Mouse (Mus musculus) gastrocnemius, postnatal 14 days (tissue): ENCODE results near the gene Prkg1. TPM values are rescaled to one million over a fixed set of nuclear protein-coding genes. Genes with fewer than 3 reads are reported as not detected.

Experiments
- DNase-seq: peaks from one replicate; pipeline ENCODE4 v3.0.0; 2021; ENCODE audit warnings: mixed read lengths
- intact Hi-C: fragments of 180-260 bp; cut with DNase I; formaldehyde crosslinking; loops from one replicate; pipeline ENCODE4 v1.15.1; 2025; ENCODE audit warnings: low total_unique reads
- total RNA-seq, 2 experiments: library from RNA; stranded (reverse); gene quantifications; 2 replicates each; pipeline ENCODE4 v1.2.3; 2021

Gene Prkg1
- total RNA-seq, 2 experiments from 2014 or later = 24.4 to 24.8 TPM

DNA sequence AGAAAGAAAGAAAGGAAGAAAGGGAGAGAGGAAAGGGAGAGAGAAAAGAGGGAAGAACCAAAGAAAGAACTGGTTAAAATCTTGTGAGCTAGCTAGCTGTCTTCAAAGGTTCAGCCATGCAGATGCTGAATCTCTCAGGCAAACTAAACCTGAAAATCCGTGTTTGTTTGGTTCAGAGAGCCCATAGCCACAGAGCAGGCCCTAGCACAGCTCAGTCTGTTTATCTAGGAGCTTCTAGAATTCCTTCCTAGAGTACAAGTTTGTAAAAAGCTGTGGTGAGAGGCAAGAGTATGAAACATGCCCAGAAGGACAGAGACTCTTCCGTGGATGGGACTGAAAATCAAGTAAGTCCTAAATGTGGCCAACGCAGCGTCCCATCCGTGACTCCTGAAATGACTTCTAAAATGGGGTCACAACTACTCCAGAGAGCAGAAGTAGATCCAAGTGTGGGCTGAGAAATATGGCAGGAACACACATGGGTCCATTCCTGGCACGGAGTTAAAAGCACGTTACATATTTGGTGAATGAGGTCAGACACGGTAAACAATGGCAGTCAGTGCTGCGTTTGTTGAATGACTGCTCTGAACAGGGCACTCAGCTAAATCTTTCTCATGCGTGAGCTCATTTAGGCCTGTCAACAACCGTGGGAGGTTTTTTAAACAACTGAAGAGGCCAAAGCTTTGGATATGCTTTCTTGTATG lies 13.7 kb downstream of the Prkg1 start:
- DNase-seq = no peak
- intact Hi-C loops = no loop called here

GRCm38 (mm10) chr19:31746635-31747034 lies 18.2 kb downstream of the Prkg1 start:
- peak; percentile 21 for DNase-seq
- intact Hi-C loops = loop anchor here (10.0 kb wide), 1 partner anchor 902 kb away; no protein-coding TSS in a partner anchor

DNA sequence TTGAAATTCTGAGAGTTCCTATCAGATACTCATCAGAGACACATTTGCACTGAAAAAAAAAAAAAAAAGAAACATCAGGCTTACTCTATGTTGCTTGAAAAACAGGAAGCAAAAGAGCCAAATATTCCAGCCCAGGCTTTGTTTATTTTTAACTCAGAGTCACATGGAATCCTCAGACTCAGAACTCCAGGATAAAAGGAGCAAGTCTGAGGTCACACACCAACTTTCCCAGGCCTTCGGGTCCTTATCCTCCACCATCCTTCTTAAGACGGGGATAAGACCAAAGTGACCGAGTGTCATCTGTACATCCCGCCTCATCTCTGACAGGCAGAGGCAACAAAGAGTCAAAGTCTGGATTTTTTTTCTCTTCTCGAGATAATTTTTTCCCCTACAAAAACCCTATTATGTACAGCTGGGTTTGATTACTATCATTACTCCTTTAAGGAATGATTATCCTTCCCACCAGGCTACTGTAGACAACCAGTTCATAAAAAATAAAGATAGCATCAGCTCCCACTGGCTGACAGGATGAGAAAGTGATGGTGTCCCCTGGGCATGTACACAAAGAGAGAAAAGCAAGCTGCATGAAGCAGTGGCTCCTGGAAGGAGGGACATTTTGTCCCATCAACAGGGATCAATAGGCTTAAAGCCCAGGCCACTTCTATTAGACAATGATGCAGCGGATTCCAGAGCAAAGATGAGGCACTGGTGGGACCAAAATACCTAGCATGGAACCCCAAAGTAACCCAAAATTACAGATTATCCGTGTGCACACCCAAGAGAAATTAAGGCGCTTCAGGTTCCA lies 21.4 kb downstream of the Prkg1 start:
- intact Hi-C loops = loop anchor here (10.0 kb wide), 1 partner anchor 899 kb away; no protein-coding TSS in a partner anchor
- no peak for DNase-seq

DNA sequence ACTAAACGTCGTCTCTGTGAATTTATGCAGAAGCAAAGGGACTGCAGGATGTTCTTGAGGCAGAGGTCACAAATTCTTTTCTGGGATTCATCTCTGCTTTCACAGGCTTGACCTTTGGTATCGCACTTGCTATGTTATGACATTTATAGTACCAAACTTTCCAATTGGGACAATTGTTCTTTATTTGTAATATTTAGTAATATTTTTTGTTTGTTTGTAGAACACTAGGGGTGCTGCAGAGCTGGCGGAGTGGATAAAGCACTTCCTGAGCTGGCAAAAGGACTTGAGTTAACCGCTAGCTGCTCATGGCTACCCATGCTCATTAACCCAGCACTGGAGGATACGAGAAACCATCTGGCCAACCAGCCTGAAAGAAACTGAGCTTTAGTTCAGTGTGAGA lies 49.9 kb downstream of the Prkg1 start:
- intact Hi-C loops = no loop called here
- no peak for DNase-seq

- intact Hi-C loops = no loop called here
- no peak for DNase-seq
These were observed 50.4 kb downstream of the Prkg1 start for GRCm38 (mm10) chr19:31714418-31714817.

- no peak for DNase-seq
- intact Hi-C loops = no loop called here
These were observed 51.5 kb downstream of the Prkg1 start for GRCm38 (mm10) chr19:31713321-31713720.

GRCm38 (mm10) chr19:31710336-31710735 lies 54.5 kb downstream of the Prkg1 start:
- intact Hi-C loops = no loop called here
- no peak for DNase-seq

DNA sequence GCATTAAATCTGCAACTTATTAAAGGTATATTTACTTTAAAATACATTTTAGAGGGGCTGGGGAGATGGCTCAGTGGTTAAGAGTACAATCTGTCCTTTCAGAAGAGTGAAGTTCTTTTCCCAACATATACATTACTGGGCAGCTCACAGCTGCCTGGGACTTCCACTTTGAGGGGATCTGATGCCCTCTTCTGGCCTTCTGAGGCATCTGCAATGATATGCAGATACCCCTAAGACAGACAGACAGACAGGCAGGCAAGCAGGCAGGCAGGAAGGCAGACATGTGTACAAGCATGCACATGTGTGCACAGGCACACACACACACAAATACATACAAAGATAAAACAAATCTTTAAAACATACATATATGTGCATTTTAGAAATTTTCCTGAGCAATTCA lies 60.8 kb downstream of the Prkg1 start:
- intact Hi-C loops = no loop called here
- no peak for DNase-seq

DNA sequence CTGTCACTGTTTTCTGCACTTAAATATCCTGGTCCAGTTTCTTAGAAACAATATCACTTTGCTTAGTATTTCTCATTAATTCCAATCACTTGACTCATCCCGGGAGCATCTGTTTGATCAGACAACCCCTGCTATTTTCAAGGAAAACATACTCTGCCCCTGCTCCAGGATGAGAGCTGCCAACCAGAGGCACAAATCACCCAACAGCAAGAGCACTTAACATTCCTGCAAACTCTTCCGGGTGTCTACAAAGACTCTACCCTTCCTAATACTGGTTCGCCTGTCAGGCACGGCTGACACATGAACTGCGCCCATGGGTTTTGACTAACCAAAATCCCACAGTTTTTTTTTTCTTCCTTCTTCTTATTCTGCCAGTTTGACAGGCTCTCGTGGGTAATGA lies 65.9 kb downstream of the Prkg1 start:
- intact Hi-C loops = no loop called here
- no peak for DNase-seq

- intact Hi-C loops = loop anchor here (10.0 kb wide), 1 partner anchor 316 kb away; no protein-coding TSS in a partner anchor
These were observed 84.0 kb downstream of the Prkg1 start for GRCm38 (mm10) chr19:31680821-31681220.

DNA sequence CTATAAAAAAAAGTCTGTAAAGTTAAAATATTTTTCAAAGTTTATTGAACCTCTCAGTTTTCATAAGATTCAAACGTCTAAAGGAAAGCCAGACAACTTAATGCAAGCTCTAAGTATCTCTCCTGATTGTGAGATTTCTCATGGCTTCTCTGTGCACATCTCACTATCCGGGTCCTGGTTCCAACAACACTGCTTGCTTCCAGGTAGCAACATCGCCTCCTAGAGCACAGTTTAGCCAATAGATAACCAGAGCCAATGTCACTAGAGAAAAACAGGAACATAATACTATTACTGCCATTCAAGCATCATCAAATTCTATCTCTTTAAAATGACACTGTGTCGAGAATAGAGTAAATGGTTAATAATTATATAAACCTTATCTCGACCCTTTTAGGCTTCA lies 86.5 kb downstream of the Prkg1 start:
- intact Hi-C loops = no loop called here

More at GRCm38 (mm10) chr19:31680821-31681220, 84.0 kb downstream of the Prkg1 start:
- DNase-seq = no peak

DNA sequence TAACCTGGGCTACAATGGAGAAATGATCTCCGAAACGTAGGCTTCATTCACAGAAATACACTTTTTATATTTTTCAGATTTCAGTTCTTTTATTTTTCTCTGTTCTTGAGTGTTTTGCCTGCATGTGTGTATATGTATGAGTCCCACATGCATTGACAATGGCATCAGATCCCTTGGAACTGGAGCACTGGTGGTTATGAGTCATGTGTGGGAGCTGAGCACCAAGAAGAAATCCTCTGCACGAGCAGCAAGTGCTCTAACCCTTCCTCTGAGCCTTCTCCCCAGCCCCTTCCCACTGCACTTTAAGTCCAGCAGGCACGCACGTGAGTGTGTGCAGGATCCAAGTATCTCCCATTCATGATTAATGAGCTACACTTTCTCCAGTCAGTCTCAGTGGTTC lies 93.1 kb downstream of the Prkg1 start:
- DNase-seq = no peak
- intact Hi-C loops = no loop called here

More for the DNA sequence above, 86.5 kb downstream of the Prkg1 start:
- DNase-seq = no peak

DNA sequence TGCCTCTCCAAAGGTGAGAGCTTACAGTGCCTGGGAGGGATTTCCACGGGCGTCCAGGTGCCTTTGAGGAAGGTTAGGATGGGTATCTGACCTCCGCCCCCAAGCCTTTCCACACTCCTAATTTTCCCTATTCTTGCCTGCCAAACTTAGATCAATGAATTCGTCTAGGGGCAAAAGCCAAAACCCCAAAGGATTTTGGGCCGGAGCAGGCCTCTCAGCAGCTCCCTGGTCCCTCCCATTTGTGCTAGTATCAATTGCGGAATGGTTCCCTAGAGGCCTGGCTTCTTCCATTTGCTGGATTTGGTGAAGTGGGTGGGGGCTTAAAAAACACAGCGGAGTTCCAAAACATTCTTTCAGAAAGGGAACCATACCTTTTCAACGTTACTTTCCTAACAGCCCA lies 99.8 kb downstream of the Prkg1 start:
- no peak for DNase-seq
- intact Hi-C loops = no loop called here

DNA sequence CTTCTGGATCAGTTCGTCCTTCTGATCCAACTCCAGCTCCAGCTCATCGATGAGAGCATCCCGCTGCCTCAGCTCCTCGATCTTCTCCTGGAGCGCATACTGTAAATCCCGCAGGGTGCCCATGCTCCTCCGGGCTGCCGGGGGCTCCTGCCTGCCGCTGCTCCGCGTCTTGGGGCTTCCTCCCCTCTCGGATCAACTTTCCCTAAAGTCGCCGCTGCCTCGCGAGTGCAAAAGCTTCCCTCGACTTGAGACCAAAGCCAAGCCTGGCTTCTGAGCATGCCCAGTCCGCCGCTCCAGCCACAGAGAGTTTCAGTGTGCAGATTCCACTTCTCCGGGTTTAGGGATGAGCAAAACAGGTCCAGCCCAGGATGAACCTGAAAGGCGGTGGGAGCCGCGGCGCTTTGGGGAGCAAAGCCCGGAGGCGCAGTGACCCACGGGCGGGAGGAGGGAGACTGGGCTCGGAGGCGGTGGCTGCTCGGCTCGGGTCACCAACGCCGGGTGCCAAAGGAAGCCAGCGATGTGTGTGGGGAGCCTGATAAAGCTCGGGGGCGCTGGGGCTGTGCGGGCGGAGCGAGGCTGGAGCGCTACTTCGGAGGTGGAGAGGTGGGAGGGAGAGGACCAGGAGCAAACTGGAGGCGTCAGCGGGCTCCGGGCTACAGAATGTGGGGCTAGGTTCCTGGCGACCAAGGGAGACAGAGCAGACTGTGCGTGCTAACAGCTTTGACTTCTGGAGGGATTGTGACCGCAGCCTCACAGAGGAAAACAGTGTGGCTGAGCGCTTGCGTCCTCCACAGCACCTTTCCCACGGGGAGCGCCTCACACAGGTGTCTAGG lies 100.5 kb downstream of the Prkg1 start:
- peak; percentile 35 for DNase-seq

DNA sequence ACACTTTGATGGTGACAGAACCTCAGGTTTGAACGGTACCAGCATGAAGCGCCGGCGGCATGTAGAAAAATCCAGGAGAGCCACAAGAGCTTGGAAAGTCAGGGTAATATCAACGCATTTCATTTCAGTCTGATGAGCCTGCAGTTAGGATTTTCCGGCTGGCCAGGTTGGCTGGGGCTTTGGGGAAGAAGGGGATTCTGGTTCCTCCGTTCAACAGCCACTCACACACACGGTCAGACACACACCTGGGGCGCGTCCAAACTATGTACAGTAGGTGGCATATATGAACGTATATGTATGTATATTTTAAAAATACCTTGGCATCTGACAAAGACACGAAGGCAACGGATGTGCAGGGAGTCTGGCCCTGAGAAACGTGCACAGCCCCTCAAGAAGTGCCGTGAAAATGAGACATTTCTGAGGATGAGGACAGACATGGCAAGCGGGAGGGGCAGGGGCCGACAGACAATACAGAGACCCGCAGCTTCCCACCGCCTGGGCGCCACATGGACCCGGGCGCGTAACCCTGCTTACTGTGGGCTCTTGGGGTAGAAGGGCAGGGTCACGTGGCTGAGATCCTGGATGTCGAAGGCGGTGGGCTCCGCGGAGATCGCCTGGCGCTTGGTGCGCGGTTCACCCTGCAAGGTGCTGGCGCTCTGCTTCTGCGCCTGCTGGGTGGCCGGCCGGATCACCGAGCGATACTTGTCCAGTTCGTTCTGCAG lies 101.2 kb downstream of the Prkg1 start:
- intact Hi-C loops = no loop called here
- peak; percentile 11 for DNase-seq

More for the DNA sequence above, 100.5 kb downstream of the Prkg1 start:
- intact Hi-C loops = no loop called here

DNA sequence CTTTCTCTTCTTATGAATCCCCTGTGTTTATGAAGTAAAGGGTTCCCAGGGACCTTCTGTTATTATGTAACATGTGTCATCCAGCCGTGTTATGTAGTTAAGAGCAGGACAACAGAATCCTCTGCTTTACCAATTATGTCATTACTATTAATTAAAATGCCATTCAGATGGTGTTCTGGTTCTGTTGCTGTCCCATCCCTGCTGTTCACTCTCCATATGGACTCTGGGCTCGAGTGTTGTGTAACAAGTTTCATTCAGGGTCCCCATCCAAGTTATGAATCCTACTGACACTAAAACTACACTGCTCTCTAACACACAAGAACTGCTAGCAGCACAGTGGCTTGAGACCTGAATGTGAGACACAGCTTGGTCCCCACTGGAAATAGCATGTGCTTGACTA lies 102.0 kb downstream of the Prkg1 start:
- DNase-seq = no peak
- intact Hi-C loops = no loop called here

- no peak for DNase-seq
- intact Hi-C loops = no loop called here
These were observed 106.0 kb downstream of the Prkg1 start for GRCm38 (mm10) chr19:31658751-31659397.

DNA sequence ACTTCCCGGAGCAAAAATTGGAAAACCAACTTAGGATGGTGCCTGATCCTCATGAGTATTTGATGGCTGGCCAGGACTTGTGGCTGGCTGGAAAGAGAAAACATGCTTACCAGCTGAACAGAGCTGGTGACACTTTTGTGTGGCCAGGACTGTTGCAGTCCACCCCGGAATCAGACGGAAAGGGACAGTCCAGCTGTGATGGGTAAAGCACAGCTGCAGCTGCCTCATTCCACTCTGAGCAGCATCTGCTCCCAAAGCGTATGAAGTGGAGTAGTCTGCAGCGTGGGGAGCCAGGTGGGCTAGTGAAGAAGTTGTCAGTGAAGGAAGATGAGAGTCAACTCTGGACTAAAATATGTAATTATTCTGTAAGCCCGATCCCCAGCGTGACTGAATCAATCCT lies 108.6 kb downstream of the Prkg1 start:
- DNase-seq = no peak
- intact Hi-C loops = no loop called here

DNA sequence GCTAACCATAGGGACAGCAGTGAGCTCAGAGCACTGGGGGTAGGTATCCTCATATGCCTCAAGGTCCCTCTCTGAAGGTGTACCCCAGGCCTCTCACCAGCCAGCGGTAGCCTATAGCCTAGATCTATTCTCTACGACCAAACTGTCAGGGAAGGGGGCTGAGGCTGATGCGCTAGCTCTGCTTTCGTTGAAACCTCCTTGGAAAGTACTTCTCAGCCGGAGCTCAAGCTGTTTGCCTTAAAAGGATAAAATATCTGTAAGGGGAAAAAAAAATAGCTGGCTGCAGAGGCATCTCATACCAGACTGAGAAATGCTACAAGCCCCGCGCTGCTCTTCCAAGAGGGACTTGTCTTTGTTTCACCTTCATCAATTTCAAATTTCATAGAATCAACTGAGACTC lies 109.0 kb downstream of the Prkg1 start:
- no peak for DNase-seq
- intact Hi-C loops = no loop called here
